Mouse (Mus musculus) kidney, adult 8-10 months (tissue): ENCODE measurements around the gene Lrrc30.

Source experiments
- DNase-seq, 2 experiments: peaks; one replicate each; pipeline ENCODE4 v3.0.0; 2022

Lrrc30 gene

DNA sequence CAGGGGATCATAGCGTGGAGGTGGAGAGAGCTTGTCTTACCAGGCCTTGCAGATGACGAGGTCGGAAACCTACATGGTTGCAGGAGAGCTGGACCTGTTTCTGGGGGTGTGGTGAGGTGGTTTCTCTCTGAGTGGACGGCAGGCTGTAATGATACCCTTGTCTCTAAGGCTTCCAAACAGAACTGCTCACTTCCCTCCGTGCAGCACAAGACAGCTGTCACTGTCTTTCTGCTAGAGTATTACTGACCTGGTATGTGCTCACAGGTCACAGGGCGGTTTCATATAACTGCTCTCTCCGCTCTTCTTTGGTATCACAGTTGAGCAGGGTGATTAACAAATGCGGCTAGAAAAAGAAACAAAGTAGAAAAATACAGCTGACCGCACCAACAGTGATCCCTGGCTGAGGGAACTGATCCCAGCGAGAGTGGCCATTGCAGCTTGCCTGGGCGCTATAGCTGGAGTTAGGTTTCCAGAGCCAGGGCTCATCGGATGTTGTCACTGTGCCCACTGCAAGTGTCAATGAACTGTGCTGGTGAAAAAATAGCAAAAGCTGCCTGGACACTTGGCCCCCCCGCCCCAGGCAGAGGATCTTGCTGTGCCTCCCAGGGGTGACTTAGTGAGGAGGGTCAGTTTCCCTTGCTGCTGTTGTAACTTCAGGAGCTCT is at the start of gene Lrrc30:
Lrrc30 (minus strand) TSS at position 48 of the 664 bp plus-strand sequence.
- no peak for DNase-seq

- no peak for DNase-seq
These were observed 48.6 kb upstream of the Lrrc30 start for GRCm38 (mm10) chr17:67681084-67681483.

GRCm38 (mm10) chr17:67678576-67678975 is 46.1 kb upstream of the Lrrc30 start:
- DNase-seq: no peak

DNA sequence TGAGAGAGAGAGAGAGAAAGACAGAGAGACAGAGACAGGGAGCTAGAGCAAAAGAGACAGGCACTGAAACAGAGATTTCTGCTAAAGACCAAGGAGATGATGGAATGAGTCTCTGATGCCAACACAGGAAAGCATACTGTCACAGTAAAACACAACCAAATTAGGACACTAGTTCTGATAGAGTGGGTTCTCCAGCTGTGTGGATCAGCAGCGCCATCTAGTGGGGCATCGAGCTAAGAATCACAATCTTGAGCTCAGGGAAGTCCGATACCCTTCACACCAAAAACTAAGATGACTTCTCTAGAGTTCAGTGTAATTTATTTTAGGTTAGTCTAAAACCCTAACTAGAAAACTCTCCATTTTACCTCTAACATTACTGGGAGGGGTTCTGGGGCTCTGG is 35.5 kb upstream of the Lrrc30 start:
- DNase-seq: peak; percentile 8 to 55

- no peak for DNase-seq
These were observed 34.5 kb upstream of the Lrrc30 start for GRCm38 (mm10) chr17:67666981-67667380.

DNA sequence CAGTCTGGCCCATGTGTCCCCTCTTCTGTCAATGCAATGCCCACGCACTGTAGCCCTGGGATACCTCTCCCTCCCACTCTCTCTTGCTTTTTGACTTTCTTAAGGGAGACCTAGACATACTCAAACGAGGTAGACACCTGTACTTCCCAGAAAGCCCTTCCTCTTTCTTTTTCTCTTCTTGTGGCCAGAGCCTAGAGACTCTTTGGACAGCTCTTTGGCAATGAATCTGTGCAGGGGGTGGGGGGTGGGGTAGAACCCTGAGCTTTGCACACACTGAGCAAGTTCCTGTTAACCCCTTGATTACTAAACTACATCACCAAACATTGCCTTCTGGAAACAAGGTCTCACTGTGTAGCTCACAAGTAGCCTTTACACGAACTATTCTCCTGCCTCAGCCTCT is 31.8 kb upstream of the Lrrc30 start:
- DNase-seq: no peak

- peak; percentile 53 to 61 for DNase-seq
These were observed 19.0 kb upstream of the Lrrc30 start for GRCm38 (mm10) chr17:67651506-67651905.

GRCm38 (mm10) chr17:67641627-67642026 is 9.1 kb upstream of the Lrrc30 start:
- DNase-seq: no peak

GRCm38 (mm10) chr17:67638119-67638810 is 5.7 kb upstream of the Lrrc30 start:
- peak; percentile 6 to 10 for DNase-seq

DNA sequence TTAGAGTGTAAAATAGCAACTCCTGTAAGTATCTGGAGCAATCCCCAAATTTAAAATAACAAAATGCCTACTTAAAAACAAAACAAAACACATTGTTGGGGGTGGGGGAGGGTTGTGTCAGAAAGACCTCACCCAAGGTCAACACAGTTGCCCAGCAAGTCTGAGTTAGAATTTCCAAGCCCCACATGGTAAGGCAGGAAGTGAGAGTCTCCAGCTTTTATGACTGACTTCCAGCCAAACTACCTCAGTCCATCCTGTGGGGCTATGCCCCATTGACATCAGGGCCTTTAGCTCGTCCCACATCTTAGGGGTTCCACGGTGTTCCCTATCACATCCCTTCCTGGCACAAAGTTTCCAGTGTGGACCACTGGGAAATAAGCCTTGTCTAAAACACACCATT is 4.4 kb upstream of the Lrrc30 start:
- DNase-seq: no peak

- no peak for DNase-seq
These were observed 3.8 kb upstream of the Lrrc30 start for GRCm38 (mm10) chr17:67636304-67636703.

GRCm38 (mm10) chr17:67629746-67630145 is 2.8 kb downstream of the Lrrc30 start:
- DNase-seq: no peak

GRCm38 (mm10) chr17:67629211-67629657 is 3.3 kb downstream of the Lrrc30 start:
- peak; percentile 7 to 11 for DNase-seq

GRCm38 (mm10) chr17:67628475-67628874 is 4.0 kb downstream of the Lrrc30 start:
- no peak for DNase-seq

- no peak for DNase-seq
These were observed 7.1 kb downstream of the Lrrc30 start for GRCm38 (mm10) chr17:67625431-67625830.

- DNase-seq: no peak
These were observed 13.5 kb downstream of the Lrrc30 start for GRCm38 (mm10) chr17:67619001-67619400.

DNA sequence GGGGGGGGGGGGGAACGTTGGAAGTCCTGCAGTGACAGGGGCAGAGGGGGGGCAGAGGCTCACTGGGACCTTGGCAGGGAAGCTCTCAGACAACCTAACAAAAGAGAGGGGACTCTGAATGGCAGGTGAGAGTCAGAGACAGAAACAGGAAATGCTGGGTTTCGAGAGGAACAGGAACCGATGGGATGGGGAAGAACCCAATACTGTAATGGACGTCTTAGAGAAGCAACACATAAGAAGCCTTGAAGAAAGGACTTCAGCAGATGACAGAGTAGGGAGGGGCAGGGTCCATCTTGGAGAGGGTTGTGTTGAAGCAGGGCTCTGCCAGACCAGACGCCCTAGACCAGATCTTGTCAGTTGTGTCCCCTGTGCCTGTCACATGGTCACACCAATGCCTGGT is 18.1 kb downstream of the Lrrc30 start:
- no peak for DNase-seq

DNA sequence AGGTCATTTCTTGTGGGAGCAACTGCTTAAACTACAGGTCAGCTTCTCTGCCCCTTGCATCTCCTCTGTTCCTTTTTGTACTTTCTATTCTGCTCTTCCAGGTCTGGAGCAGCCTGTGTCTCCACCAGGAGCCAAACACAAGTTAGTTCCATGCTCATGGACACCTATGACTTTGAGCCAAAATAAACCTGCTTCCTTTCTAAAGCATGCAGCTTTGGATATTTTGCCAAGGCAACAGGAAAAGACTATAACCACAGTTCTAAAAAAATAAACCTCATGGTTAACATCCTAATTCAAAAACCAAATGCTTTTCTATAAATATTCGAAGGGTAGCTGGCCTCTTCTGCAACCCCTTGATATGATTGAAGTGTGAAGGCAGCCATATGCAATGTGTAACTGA is 19.9 kb downstream of the Lrrc30 start:
- DNase-seq: no peak

GRCm38 (mm10) chr17:67612151-67612550 is 20.4 kb downstream of the Lrrc30 start:
- DNase-seq: no peak

- no peak for DNase-seq
These were observed 28.1 kb downstream of the Lrrc30 start for GRCm38 (mm10) chr17:67604446-67604845.

DNA sequence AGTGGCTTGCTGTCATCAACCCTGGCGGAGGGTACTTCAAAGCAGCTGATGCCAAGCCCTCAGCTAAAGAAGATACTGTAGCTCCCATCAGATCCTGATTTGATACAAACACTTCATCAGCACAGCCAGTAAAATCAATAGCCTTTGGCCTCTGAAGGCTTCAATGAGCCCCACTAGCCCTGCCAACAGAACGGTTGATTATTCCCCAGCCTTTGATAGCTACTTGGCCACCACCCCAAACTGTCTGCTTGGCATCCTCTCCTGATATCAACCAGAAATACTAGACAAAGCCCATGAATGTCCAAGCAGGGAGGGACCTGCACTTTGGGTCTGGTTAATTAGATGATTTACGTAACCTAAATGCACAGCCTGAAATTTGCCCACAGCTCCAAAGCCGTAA is 30.0 kb downstream of the Lrrc30 start:
- DNase-seq: no peak

GRCm38 (mm10) chr17:67584937-67585579 is 47.5 kb downstream of the Lrrc30 start:
- peak; percentile 46 to 79 for DNase-seq

DNA sequence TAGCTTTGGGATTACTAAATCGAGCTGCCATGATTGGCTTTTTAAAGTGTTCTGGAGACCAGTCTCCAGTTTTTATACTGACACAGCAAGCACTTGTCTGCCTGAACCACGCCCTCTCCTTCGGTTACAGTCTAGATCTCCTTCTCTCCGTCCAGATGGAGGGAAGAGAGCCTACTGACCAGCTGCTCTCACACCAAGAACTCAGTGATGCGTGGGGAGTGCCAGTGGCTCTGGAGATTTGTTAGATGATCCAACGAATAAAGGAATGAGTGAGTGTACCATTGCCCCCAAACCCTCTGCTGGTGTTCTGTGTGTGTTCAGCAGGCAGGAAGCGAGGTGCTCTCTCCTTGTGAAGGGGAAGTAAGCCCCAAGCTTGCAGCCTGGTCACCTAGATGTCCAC is 48.0 kb downstream of the Lrrc30 start:
- DNase-seq: no peak

GRCm38 (mm10) chr17:67583422-67583821 is 49.1 kb downstream of the Lrrc30 start:
- DNase-seq: no peak
